Mouse (Mus musculus): ENCODE results near the gene Banp.

DNA sequence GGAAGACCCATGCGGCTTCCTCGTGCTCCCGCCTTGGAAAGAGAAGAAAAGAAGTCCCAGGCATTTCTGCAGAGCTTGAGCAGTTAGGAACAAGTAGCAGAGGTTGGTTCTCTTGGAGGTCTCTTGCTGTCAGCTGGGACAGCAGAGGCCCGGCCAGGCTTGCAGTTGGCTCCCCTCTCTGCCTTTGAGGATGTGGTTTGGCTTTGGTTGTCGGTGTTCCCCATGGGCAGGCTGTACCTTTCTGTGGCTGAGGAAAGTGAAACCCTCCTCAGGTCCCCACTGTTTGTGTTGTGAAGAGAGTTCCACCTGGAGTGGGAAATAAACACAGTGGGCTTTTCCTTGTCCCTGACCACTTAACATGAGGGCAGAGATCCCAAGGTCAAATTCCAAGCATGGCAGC is 58.8 kb downstream of the Banp start:
- TF ChIP-seq MAFK (IDR thresholded peaks at IDR 0.05; ENCODE audit: insufficient read depth, low read depth, low read length), result no peak
- TF ChIP-seq HCFC1 (IDR thresholded peaks at IDR 0.05; ENCODE audit: borderline replicate concordance, insufficient read depth, low read length), result no peak
